8 mouse cellular contexts compared by ENCODE assay signal in genomic region chr6:86366853-86367249, GRCm38 (mm10). TPM values are rescaled to one million over a fixed set of nuclear protein-coding genes. Genes with fewer than 3 reads are reported as not detected.
A peak's percentile ranks its signal among the peaks of the same experiment; 100 is the strongest.
DNase-seq lines count a peak whose midpoint lies in the region; ATAC-seq and TF ChIP-seq lines count a peak whose summit lies in the region.

No protein-coding gene starts in this region.

- H3K27ac ChIP-seq in kidney, postnatal 0 days: no peak overlapping the region
- H3K27ac ChIP-seq in forebrain, embryonic 10.5 days: peak overlapping the region; percentile 94
- no peak overlapping the region for H3K27ac ChIP-seq in limb, embryonic 13.5 days
- H3K27ac ChIP-seq in olfactory bulb, adult 2 months (ENCODE audit: insufficient read depth, low read depth, low read length): no peak overlapping the region

- no peak overlapping the region for H3K4me3 ChIP-seq in kidney, postnatal 0 days (replicated peaks; ENCODE audit: low read depth, low read length)
- peak overlapping the region; percentile 81 for H3K4me3 ChIP-seq in forebrain, embryonic 10.5 days
- H3K4me3 ChIP-seq in limb, embryonic 13.5 days: peak overlapping the region; percentile 75
- H3K4me3 ChIP-seq in olfactory bulb, adult 2 months (ENCODE audit: insufficient read depth, low read depth, low read length): 0 out of 2 replicates have a peak overlapping the region, but pooled peaks have one; percentile 80

- H3K27me3 ChIP-seq in kidney, postnatal 0 days (ENCODE audit: insufficient read depth, low read length): no peaks in the 10 kb centered on the region
- no peaks in the 10 kb centered on the region for H3K27me3 ChIP-seq in forebrain, embryonic 10.5 days (ENCODE audit: poor library complexity, severe bottlenecking)
- no peaks in the 10 kb centered on the region for H3K27me3 ChIP-seq in limb, embryonic 13.5 days

- ATAC-seq in kidney, postnatal 0 days (replicated peaks; ENCODE audit: low FRiP score, low read depth): no peak
- no peak for ATAC-seq in limb, embryonic 13.5 days (ENCODE audit: low FRiP score, low read depth)

- 0 out of 2 replicates have a peak, but pooled peaks cover 3% of the 10 kb centered on the region for H3K36me3 ChIP-seq in kidney, postnatal 0 days (ENCODE audit: insufficient read depth, low read length)
- H3K36me3 ChIP-seq in forebrain, embryonic 10.5 days (replicated peaks): peaks cover 33% of the 10 kb centered on the region
- H3K36me3 ChIP-seq in limb, embryonic 13.5 days: peaks cover 22% of the 10 kb centered on the region

- no peak for DNase-seq in kidney, postnatal 0 days (ENCODE audit: low spot score)
- DNase-seq in kidney, adult 18-20 months: no peak
- no peak for DNase-seq in forebrain, embryonic 10.5 days (ENCODE audit: extremely low spot score, low spot score)
- DNase-seq in urinary bladder, adult 18-20 months (ENCODE audit: low spot score in 2 of 2): no peak
- DNase-seq in layer of hippocampus, adult 18-20 months (ENCODE audit: low spot score in 2 of 2): no peak
- DNase-seq in MN1 (ENCODE audit: low spot score): no peak

- TF ChIP-seq POLR2A in olfactory bulb, adult 2 months (IDR thresholded peaks at IDR 0.05; ENCODE audit: insufficient read depth, low read depth, low read length): no peak

- H3K4me1 ChIP-seq in kidney, postnatal 0 days (replicated peaks; ENCODE audit: insufficient read depth, low read length): peaks cover 8% of the 10 kb centered on the region; the same call in 1 of the 2 replicates
- peaks cover 31% of the 10 kb centered on the region for H3K4me1 ChIP-seq in forebrain, embryonic 10.5 days
- H3K4me1 ChIP-seq in limb, embryonic 13.5 days: peaks cover 19% of the 10 kb centered on the region
- H3K4me1 ChIP-seq in olfactory bulb, adult 2 months (ENCODE audit: control insufficient read depth, insufficient read depth, low read length): peaks cover 9% of the 10 kb centered on the region

- WGBS in kidney, postnatal 0 days: 68% methylated on average over 2 of the region's 2 CpGs
- 83% methylated on average over 2 of the region's 2 CpGs for WGBS in forebrain, embryonic 10.5 days
- WGBS in limb, embryonic 13.5 days: 75% methylated on average over 2 of the region's 2 CpGs
- 62% methylated on average over 2 of the region's 2 CpGs for WGBS in olfactory bulb, adult 2 months

- no peaks in the 10 kb centered on the region for H3K9me3 ChIP-seq in kidney, postnatal 0 days (replicated peaks; ENCODE audit: low read length)
- no peaks in the 10 kb centered on the region for H3K9me3 ChIP-seq in forebrain, embryonic 10.5 days
- H3K9me3 ChIP-seq in limb, embryonic 13.5 days: no peaks in the 10 kb centered on the region

- no peak for TF ChIP-seq CTCF in kidney, postnatal 0 days (IDR thresholded peaks at IDR 0.05; ENCODE audit: low read depth)
- no peak for TF ChIP-seq CTCF in olfactory bulb, adult 2 months (IDR thresholded peaks at IDR 0.05; ENCODE audit: insufficient read depth, low read depth, low read length)

- peak overlapping the region; percentile 99 for H3K4me2 ChIP-seq in kidney, postnatal 0 days (ENCODE audit: low read length)
- H3K4me2 ChIP-seq in limb, embryonic 13.5 days (replicated peaks): peak overlapping the region; percentile 92

- H3K9ac ChIP-seq in kidney, postnatal 0 days (ENCODE audit: low read depth, low read length): no peak overlapping the region
- peak overlapping the region; percentile 85; the same call in 1 of the 2 replicates for H3K9ac ChIP-seq in limb, embryonic 13.5 days

RNA-seq across cellular contexts. Expression of gene Fam136a, which starts 1.4 kb away (rescaled TPM):
- 100 and 110 TPM in 2 replicates for polyA plus RNA-seq in kidney, postnatal 0 days (2015; fragmentation: Nextera tagmentation; extraction: Ambion mirVana)
- 208 and 210 TPM in 2 replicates for polyA plus RNA-seq in forebrain, embryonic 10.5 days (2016; fragmentation: Nextera tagmentation; extraction: Ambion mirVana)
- polyA plus RNA-seq in limb, embryonic 13.5 days (2015; fragmentation: Nextera tagmentation; extraction: Ambion mirVana): 133 and 136 TPM in 2 replicates
- not detected in 2 replicates for polyA plus RNA-seq in olfactory bulb, adult 2 months (2012; ENCODE audit: insufficient read depth, insufficient read length, low replicate concordance, missing spikeins)
- total RNA-seq in layer of hippocampus, adult 18-20 months (2021): 10 to 100 TPM; 29.2 to 31.6 TPM

RNA-seq across cellular contexts. Expression of gene Snrpg, which starts 4.3 kb away (rescaled TPM):
- polyA plus RNA-seq in kidney, postnatal 0 days (2015; fragmentation: Nextera tagmentation; extraction: Ambion mirVana): 490 and 543 TPM in 2 replicates
- polyA plus RNA-seq in forebrain, embryonic 10.5 days (2016; fragmentation: Nextera tagmentation; extraction: Ambion mirVana): 939 and 953 TPM in 2 replicates
- 660 and 699 TPM in 2 replicates for polyA plus RNA-seq in limb, embryonic 13.5 days (2015; fragmentation: Nextera tagmentation; extraction: Ambion mirVana)
- not detected in 2 replicates for polyA plus RNA-seq in olfactory bulb, adult 2 months (2012; ENCODE audit: insufficient read depth, insufficient read length, low replicate concordance, missing spikeins)
- total RNA-seq in layer of hippocampus, adult 18-20 months (2021): 10 to 100 TPM; 55.5 to 74.0 TPM

RNA-seq across cellular contexts. Expression of gene Pcyox1, which starts 30.1 kb away (rescaled TPM):
- polyA plus RNA-seq in kidney, postnatal 0 days (2015; fragmentation: Nextera tagmentation; extraction: Ambion mirVana): 110 and 111 TPM in 2 replicates
- polyA plus RNA-seq in forebrain, embryonic 10.5 days (2016; fragmentation: Nextera tagmentation; extraction: Ambion mirVana): 73.5 and 78.3 TPM in 2 replicates
- 85.9 and 86.3 TPM in 2 replicates for polyA plus RNA-seq in limb, embryonic 13.5 days (2015; fragmentation: Nextera tagmentation; extraction: Ambion mirVana)
- polyA plus RNA-seq in olfactory bulb, adult 2 months (2012; ENCODE audit: insufficient read depth, insufficient read length, low replicate concordance, missing spikeins): not detected in 2 replicates
- 100 to 1,000 TPM; 111 to 113 TPM for total RNA-seq in layer of hippocampus, adult 18-20 months (2021)

RNA-seq across cellular contexts. Expression of gene Tia1, which starts 37.2 kb away (rescaled TPM):
- polyA plus RNA-seq in kidney, postnatal 0 days (2015; fragmentation: Nextera tagmentation; extraction: Ambion mirVana): 119 and 122 TPM in 2 replicates
- 209 and 212 TPM in 2 replicates for polyA plus RNA-seq in forebrain, embryonic 10.5 days (2016; fragmentation: Nextera tagmentation; extraction: Ambion mirVana)
- polyA plus RNA-seq in limb, embryonic 13.5 days (2015; fragmentation: Nextera tagmentation; extraction: Ambion mirVana): 286 and 293 TPM in 2 replicates
- polyA plus RNA-seq in olfactory bulb, adult 2 months (2012; ENCODE audit: insufficient read depth, insufficient read length, low replicate concordance, missing spikeins): 194 and 323 TPM in 2 replicates
- 100 to 1,000 TPM; 114 to 120 TPM for total RNA-seq in layer of hippocampus, adult 18-20 months (2021)

RNA-seq across cellular contexts. Expression of gene Gm44790, which starts 59.6 kb away (rescaled TPM):
- polyA plus RNA-seq in kidney, postnatal 0 days (2015; fragmentation: Nextera tagmentation; extraction: Ambion mirVana): not detected in 2 replicates
- polyA plus RNA-seq in forebrain, embryonic 10.5 days (2016; fragmentation: Nextera tagmentation; extraction: Ambion mirVana): 0.83 TPM in 1 of 2 replicates, not detected in the other
- 1.3 TPM in 1 of 2 replicates, not detected in the other for polyA plus RNA-seq in limb, embryonic 13.5 days (2015; fragmentation: Nextera tagmentation; extraction: Ambion mirVana)
- polyA plus RNA-seq in olfactory bulb, adult 2 months (2012; ENCODE audit: insufficient read depth, insufficient read length, low replicate concordance, missing spikeins): not detected in 2 replicates
- total RNA-seq in layer of hippocampus, adult 18-20 months (2021): 1 to 10 TPM in 1 of 2 experiments, under 1 TPM in 1; 0.84 to 2.8 TPM

Comparison
In these comparisons a context has a peak if more than half of its experiments do, and no peak if none do; other contexts are left out.
1. RNA of gene Fam136a, which starts 1.4 kb away (polyA plus RNA-seq): 208 to 210 TPM in forebrain, embryonic 10.5 days, 133 to 136 TPM in limb, embryonic 13.5 days and 100 to 110 TPM in kidney, postnatal 0 days; not detected in olfactory bulb, adult 2 months; every median in the first group is over 100 times any median in the second.
2. RNA of gene Snrpg, which starts 4.3 kb away (polyA plus RNA-seq): 939 to 953 TPM in forebrain, embryonic 10.5 days, 660 to 699 TPM in limb, embryonic 13.5 days and 490 to 543 TPM in kidney, postnatal 0 days; not detected in olfactory bulb, adult 2 months; every median in the first group is over 100 times any median in the second.